Mouse (Mus musculus) thymus, postnatal 4 days (tissue): ENCODE results near the gene Icosl.
"Not testable (repeated sequence)": the region's sequence is repeated elsewhere in the genome, so short reads cannot be mapped to it uniquely, and the experiment has no call there.

Experiments
- DNase-seq: peaks from one replicate; pipeline ENCODE4 v3.0.0; 2021

Icosl gene

DNA sequence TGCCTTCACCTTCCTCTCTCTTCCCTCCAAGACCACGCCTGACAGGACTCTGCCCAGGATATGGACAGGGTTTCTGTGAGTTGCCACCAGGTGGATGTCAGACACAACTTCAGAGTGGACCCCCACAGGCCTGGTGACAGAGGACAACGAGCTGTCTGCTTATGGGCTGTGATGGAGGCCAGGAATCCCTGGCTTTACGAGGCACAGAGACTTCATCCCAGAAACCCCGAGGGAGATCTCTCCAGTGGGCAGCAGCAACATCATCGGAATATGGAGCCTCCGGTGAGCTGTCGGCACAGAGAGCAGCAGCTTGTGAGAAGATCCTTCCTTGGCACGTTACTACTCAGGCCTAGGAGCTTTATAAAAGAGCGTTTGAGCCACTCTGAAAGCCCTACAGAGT is 8.8 kb downstream of the Icosl start:
- DNase-seq = no peak

DNA sequence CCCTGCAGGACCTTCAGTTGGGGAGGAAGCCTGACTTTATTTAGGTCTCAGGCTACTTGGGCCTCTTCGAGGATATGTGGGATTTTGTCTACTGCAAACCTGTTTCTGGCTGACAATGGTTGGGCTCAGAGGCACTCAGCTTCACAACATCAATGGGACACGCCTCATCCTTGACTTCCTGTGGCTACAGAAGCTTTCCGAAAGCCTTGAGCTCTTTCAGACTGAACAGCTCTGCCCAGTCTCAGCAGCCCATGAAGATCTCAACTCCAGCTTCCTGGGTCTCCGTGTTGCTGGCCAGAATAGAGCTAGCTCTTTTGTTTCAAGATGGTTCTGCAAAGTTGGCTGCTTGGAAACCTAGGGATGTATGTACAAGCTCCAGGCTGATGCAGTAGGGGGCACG is 9.2 kb downstream of the Icosl start:
- peak; percentile 33 for DNase-seq

DNA sequence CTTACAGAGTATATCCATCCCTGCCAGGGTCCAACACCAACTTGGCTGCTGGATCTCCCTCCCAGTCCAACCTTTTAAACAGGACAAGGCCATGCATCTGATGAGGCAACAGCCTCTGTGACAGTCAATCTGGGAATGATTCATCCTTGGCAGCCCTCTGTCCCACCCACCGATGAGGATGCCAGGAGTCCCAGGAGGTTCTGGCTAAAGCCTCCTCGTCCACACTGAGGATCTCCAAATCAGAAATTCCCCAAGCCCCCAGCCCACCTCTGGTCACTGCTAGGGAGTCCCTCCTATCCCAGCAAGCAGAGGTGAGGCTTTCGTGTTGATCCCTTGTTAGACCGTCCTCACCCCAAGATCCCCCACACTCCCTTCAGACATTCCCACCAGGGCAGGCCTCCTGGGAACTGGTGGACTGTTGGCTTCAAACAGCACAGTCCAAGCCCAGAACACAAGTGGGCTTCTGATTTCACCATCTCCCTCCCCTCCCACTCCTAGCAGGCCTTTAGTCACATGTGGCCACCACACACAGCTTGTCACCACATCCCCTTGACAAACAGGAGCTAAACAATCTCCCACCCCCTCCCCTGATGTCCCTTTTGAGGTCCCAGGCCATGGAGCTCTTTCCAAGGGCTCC is 11.0 kb downstream of the Icosl start:
- DNase-seq = no peak

DNA sequence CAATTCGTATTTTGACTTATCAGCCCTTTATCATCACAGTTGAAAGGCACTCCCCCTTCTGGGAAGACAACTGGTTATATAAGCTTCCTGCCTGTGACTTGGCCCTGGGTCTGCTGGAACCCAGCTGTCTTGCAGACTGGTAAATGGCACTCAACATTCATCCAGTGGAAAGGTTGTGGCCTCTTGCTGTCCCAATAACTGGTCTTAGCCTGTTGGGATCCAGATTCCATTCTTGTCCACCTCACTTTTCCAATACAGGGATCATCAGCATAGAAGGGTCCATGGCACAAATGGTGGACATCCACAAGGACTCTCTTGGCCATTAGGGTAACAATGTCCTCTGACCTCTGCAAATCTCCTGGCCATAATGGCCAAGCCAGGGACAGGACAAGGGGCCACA is 15.0 kb downstream of the Icosl start:
- DNase-seq = no peak

DNA sequence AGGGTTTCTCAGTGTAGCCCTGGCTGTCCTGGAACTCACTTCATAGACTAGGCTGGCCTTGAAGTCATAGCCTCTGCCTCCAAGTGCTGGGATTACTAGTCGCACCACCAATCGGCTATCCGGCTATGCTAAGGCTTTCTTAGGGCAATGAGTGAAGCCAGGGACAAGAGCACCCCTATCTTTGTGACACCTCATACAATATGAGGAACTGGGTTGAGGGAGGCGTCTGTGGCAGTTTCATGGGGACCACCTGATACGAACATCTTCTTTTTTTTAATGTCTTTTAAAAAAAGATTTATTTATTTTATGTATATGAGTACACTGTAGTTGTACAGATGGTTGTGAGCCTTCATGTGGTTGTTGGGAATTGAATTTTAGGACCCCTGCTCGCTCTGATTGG is 16.6 kb downstream of the Icosl start:
- no peak for DNase-seq

DNA sequence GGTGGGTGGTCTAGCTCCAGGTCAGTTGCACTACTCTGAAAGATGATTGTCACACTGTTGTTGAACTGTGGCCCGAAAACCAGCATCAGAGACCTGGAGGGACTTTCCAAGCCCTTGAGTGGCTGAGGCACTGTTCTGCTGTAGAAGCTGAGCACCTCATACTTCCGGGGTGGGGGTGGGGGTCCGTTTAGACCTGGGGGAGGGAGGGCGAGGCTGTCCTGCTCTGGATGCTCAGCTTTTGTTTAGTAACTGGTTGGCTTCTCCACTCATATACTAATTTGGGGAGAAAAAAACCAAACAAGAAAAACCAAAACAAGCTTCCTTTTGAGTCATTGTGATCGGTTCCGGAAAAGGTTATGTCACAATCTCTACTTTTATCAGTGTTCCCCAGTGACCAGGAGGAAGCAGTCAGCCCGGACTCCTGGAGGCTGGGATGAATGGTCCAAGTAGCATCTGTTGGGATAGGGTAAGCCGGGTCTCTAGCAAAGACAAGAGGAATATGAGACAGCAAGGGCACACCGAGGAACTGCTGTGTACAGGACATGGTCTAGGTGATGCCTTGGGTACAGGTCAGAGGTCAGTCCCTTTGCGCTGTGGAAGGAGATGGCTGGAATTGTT is 17.5 kb downstream of the Icosl start:
- DNase-seq = peak; percentile 18

DNA sequence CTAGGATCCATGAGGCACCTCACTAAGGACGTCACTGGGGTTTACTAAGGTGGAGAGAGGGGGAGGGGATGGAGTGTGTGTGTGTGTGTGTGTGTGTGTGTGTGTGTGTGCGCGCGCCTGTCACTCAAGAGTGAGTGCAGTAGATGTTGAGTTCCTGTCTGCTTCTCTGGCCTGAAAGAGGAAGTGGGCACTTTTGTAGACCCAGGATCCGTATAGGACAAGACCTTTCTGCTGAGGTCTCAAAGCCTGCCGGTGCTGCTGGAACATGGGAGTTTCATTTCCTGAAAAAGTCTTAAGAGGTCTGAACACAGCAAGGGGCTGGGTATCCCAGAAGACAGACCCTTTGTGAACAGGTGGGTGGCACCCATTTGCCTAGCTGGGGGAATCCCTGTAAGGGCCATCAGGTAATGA is 18.0 kb downstream of the Icosl start:
- peak; percentile 42 for DNase-seq

DNA sequence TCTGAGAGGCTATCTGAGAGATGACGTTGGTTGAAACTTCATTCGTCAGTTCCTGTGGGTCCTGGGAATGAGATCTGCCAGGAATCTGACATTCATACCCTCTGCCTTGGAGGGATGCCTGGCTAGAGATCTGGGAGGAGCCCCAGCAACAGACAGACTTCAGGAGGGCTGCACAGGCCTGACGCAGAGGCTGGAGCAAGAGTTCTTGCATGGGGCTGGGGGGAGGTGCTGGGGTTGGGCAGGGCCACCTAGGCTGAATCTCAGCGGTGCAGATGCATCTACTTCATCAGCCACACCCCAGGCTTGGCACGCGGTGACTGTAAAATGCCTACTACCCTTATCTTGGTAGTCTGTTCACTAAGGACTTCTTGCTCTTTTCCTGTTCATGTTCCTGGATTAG is 21.1 kb downstream of the Icosl start:
- no peak for DNase-seq

DNA sequence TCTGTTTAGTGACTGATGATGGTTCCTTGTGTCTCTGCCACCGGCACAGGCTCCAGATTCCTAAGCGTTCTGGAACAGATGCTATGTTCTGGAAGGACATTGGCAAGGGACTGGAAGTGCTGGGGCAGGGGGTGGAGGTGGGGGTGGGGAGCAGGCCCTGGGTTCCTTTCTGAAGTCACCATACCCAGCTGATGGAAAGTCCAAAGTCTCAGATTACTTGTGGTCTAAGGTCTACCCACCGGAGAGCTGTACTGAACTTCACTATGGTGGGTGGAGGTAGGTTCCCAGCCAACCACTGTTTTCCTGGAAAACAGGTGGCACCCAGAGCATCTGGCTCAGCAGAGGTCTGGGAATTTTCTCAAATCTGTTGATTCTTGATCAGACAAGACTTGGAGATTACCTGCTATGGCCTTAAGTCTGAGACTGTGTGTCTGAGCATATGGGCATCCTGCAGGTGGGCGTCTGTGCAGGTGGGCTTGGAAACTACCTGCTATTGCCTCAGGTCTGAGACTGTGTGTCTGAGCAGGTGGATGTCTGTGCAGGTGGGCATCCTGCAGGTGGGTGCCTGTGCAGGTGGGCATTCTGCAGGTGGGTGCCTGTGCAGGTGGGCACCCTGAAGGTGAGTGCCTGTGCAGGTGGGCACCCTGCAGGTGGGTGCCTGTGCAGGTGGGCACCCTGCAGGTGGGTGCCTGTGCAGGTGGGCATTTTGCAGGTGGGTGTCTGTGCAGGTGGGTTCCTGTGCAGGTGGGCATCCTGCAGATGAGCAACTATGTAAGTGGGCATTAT is 21.8 kb downstream of the Icosl start:
- no peak for DNase-seq

DNA sequence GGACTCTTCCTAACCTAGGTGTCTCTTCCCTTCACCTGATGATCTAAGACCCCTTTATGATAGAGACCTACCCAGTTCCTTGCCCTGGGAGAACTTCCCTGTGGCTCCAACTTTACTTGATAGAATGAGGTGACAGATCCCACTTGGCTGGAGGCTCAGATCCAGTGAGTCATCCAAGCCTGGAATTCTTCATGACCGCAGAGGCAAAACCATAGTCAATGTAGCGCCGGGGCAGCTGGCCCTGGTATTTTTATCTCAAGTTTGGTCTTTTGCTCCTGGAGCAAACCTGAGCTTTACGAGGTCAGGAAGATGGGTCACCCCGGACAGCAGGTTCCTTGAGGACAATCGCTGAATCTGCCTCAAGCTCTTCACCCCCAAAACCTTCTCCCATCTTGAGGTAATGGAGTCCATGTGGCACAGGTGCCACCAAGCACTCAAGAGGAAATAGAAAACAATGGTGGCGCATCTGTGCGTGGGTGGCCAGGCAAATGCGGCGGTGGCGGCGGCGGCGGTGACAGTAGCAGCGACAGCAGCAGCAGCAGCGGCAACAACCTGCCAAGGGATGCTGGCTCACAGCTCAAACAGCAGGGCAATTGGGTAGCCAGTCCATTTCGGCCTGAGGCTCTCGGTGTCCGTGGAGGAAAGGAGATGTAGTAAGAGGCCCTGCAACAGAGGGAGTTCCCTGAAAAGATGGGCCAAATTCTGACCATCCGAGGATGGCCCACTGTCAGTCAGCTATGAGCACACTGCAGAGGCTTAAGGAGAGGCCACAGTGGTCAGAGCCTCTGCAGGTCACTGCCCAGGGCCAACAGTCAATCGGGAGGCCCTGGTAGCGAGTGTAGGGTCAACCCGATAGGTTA is 23.0 kb downstream of the Icosl start:
- DNase-seq = no peak

DNA sequence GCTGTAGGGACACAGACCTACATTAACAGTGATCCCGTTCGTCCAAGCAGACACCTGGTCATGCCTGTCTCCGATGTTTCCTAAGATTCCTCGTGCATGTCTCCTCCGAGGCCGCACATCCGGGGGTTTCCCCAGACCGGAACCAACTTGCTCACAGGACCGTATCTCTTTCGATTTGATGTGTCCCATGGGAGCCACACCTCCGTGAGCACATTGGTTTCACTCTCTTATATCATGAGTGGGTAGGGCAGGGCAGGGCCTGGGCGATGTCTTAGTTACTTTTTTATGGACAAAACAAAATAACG is 23.6 kb downstream of the Icosl start:
- DNase-seq = no peak

DNA sequence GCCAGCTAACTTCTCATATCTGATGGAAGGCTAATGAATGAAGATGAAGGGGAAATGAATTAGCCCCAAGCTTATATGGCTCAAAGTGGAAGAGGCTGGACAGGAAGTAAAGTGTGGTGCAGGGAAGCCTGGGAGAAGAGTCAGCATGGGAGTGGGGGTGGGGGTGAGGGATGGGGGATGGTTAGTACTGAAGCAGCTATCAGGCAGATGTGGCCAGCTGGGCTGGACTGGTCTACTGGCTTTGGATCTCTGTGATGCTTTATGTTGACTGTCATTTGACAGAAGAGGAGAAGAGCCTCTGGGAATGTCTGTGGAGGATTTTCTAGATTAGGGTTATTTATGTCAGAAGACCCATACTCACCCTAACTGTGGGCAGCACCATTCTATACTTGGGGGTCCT is 26.1 kb downstream of the Icosl start:
- DNase-seq = no peak

DNA sequence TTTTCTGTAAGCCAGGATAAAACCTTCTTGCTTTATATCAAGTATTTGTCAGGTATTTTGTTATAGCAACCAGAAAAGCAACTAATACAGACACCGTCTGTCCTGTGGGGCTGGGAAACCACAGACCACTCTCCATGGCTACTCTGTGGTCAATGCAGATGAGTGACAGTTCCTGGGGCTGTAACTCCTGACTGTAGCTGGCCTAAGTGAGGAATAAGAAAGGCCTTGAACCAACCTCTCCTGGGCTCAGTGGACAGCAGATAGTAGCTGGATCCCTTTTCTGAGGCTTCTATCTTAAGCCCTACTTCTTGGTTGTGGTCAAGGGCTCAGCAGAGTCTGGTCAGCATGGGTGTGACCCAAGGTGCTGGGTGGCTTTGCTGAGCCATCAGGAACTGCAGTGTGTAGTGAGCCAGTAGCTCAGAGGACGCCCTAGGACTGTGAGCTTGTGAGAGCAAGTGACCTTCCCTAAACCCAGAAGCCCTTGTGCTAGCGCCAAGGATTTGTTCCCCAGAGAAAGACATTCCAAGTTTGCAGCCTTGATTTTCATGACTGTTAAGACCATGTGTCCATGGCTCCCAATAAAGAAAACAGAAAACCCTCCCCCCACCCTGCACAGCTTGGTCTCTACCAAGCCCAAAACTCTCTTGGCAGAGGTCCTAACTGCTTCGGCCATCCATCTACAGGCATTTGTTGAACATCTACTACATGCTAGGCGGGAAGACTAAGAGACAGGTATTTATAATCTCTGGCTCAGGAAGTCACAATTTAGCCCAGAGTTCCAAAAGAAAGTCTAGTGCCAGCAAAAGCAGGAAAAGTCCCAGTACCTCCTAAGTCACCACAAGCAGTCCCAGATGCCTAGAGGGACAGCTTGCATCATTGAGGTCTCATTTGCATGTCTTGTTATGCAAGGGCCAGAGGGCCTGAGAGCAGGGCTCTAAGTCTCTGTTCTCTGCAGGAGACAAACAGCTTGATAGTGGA is 27.1 kb downstream of the Icosl start:
- no peak for DNase-seq

DNA sequence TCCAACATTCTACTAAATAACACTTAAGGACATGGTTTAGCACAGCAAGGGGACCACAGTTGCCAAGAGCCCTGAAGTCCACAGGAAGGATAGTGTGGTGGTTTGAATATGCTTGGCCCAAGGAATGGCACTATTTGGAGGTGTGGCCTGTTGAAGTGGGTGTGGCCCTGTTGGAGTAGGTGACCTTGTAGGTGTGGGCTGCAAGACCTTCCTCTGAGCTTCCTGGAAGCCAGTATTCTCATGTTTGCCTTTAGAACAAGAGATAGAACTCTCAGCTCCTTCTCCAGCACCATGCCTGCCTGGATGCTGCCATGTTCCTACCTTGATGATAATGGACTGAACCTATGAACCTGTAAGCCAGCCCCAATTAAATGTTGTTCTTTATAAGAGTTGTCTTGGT is 30.8 kb downstream of the Icosl start:
- not testable (repeated sequence) for DNase-seq

DNA sequence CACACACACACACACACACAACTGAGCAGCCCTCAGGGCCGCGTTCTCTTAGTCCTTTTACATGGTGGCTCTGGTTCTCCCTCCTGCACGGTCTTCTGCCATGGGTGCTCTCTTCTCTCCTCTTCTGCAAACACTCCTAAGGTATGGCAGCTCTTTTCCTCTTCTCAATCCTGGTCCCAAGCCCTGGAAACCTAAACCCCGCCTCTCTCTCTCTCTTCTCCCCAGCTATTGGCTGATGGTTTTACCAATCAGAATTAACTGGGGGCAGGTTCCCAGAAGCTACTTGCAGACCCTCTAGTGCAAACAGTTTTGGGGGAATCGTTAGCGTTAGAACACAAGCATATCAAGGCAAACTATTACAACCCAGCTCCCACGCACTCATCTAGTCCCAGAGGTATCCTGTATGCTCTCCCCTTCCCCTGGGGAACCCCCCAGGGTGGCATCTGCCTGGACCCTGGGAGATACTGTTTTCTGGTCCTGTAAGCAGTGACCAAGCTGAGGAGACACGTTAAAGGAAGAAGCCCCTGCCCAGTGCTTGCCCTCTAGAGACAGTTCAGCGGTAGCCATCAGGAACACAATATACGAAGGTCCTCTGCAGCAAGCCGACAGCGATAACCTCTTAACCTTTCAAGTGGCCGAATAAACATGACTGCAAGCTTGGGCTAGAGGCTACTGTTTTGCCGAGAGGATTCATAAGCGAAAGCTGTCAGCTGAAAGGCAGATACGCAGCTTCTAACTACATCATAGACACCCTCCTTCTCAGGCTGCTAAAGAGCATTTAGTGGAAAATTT is 32.1 kb downstream of the Icosl start:
- no peak for DNase-seq

DNA sequence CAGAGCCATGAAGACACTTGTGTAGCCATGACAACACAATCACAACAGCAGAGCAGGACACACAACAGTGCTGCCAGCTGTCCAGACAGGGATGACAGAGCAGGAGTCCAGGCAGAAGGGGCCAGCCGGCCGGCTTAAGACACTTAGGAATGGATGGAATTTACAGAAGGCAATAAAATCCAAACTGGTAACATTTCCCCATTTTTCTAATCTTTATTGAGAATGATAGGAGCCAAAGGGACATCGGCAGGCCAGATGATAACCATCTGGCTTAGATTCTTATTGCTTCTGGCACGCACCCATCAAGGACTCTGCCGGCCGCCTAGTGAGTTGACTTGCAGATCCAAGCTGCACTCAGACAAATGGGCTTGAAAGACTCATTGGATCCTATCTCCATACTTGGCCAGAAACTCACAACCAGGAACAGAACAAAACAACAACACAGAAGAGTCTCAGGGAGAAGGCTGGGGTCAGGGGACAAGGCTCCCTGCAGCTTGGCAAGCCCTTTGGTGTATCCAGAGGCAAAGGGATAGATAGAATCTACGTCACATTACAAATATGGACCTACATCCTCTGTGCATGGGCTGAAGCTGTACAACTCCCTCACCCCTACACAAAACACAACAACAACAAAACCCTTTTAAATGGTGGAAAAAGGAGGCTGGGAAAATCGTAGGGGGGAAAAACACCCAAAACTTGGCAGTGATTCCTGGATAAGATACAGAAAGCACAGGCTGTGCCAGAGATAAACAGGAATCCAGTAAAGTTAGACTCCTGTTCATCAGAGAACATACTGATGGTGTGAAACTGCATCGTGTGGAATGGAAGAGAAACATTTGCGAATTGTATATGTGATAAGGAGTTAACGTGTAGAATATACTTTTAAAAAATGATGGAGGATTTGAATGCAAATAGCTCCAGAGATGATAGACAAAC is 35.7 kb downstream of the Icosl start:
- DNase-seq = no peak

DNA sequence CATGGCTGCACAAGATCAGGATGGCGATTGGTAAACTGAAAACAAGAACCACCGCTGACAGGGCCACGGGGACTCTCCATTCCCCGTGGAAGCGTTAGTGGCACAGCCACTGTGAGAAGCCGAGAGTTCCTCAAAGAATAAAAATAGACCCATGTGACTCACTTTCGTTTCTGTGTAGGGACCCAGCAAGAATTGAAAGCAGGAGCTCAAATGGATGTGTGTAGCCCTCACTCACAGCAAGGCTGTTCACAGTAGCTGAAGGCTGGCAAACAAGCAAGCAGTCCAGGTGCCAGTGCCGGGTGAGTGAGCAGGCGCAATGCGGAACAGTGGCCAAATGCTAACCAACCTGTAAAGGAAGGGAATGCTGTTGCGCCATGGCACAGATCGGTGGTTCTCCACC is 36.4 kb downstream of the Icosl start:
- no peak for DNase-seq

DNA sequence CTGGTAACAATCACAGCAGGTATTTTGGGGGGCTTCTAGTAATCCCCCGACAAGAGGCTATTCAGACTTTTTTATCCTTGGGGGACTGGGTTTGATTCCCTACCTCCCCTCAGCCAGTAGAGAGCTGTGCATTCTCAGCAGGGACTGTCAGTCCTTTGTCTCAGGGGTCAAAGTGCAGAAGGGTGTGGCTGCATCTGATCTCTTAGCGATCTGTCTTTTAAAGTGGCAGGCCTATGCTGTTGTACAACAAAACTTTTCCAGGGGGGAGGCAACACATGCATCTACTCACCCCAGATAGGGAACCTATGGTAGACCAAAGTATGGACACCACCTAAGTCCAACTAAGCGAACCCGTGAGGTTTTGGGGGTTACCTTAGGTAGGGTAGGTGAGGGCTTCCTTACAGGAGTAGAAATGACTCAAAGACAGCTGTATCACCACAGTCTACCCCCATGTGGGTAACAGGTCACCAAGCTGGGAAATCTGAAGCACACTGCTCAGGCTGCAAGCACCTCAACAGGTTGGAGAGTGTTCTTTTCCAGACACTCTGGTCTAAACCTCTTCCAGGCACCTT is 45.5 kb downstream of the Icosl start:
- no peak for DNase-seq

DNA sequence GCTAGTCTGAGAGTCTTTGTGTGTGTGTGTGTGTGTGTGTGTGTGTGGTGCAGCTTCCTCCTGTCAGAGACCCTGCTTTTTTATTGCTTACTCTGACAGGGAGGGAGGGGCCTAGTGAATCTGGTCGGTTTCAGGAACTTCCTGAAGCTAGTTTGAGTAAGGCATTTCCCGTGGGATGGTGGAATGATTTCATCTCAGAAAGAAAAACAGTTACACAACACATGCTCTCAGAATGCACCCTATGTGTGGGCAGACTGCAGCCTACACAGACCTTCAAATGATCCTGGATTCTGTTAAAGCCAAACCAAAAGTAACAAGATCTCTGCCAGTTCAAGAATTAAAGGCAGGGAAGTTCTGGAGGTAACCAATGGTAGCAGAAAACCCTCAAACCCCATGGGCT is 46.1 kb downstream of the Icosl start:
- DNase-seq = no peak

DNA sequence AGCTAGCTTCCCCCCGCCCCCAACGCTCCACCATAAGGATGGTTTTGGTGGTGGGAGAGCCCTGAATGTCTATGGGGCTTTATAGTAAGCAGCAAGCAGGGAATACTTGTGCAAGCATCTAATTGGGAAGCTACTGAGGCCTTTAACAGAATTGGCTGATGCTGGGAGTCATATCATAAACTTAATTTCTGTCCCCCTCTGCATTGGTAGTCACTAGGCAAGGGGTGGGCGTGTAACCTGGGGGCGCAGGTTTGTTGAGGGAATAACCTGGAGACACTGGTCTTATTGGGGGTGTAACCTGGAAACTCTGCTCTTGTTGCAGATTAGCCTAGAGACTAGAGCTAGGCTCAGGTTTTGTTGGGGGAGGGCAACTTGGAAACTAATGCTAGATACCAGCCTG is 50.3 kb downstream of the Icosl start:
- DNase-seq = no peak
